Mouse (Mus musculus) gastrocnemius, postnatal 25 days (tissue): ENCODE data around the gene Slco4a1. TPM values are rescaled to one million over a fixed set of nuclear protein-coding genes. Genes with fewer than 3 reads are reported as not detected.

Experiments used
- DNase-seq: peaks from one replicate; pipeline ENCODE4 v3.0.0; 2022
- long read RNA-seq, 2 experiments: library from polyadenylated mRNA; stranded (forward); transcript quantifications; one replicate each; pipeline ENCODE4 v2.0.0; 2021
- total RNA-seq, 2 experiments: library from RNA; stranded (reverse); gene quantifications; 1 replicate in 1 of 2; 2 replicates in 1 of 2; pipeline ENCODE4 v1.2.3; 2021

Slco4a1 gene
- not detected for total RNA-seq
- long read RNA-seq, experiment 1 = 0 reads
- long read RNA-seq, experiment 2 = 0 reads

- peak; percentile 80 for DNase-seq
Measured at GRCm38 (mm10) chr2:180455723-180456698, at the start of gene Slco4a1. Gene Slco4a1 (plus strand): TSS chr2:180456245.

DNA sequence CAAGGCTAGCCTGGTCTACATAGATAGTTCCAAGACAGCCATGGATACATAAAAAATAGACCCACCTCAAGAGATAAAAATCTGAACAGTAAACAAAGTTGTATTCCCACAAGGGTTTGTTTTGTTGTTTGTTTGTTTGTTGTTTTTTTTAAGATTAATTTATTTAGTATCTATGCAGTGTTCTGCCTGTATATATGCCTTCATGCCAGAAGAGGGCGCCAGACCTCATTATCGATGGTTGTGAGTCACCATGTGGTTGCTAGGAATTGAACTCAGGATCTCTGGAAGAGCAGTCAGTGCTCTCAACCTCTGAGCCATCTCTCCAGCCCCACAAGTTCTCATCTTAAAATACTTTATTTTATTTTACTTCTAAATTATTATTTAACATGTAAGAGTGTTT is 47.6 kb upstream of the Slco4a1 start:
- DNase-seq = no peak

- DNase-seq = no peak
Measured at GRCm38 (mm10) chr2:180410432-180410831, 45.6 kb upstream of the Slco4a1 start.

- DNase-seq = no peak
Measured at GRCm38 (mm10) chr2:180411013-180411412, 45.0 kb upstream of the Slco4a1 start.

DNA sequence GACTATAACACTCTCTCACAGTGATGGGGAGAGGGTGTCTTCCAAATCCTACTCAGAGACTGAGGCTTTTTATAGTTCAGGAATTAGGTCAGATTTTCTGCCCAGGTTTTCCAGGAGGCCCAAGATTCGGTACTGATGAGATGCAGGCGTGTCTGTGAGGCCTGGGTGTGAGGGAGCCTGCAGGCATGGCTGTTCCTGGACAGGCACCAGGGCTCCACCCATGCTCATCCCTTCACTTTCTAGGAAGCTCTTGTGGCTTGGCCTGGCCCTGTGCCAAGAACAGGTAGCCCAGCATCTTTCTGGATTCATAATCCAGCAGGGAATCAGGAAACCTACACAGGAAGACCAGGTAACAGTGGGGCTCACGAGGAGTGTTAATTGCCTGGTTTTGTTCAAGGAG is 40.4 kb upstream of the Slco4a1 start:
- DNase-seq = no peak

DNA sequence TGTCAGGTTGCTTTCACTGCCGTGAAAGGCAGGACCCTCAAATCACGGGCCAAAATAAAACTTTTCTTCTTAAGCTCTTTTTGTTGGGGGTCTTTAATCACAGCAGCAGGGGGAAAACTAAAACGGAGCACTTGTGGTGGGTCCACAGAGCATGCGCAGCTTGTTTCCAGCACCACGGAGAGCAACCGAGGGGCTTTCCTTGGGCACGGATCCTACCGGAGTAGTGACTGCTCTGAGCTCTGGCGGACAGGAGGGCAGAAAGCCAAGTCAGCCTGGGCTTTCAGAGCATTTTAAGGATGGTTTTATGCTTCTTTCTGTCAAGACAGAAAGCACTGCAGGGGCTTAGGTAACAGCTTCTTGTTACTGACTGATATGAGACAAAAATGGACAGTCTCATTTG is 38.3 kb upstream of the Slco4a1 start:
- no peak for DNase-seq

GRCm38 (mm10) chr2:180420641-180421040 is 35.4 kb upstream of the Slco4a1 start:
- no peak for DNase-seq

DNA sequence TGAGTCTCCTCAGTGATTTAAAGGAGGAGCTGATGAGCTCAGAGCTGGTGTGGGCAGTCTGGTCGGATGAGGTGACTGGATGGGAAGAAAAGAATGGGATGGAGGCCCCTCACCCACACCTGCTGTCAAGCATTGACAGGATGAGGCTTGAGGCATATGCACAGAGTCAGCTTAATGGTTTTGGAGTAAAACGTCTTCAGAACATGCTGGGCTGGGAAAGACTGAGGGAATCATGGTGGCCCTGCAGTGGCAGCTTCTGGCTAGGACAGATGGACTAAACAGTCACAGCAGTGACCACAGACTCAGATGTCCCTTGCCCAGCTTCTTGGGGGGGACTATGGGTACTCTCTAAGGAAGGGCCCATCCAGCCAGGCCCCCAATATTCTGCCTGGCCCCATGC is 30.9 kb upstream of the Slco4a1 start:
- no peak for DNase-seq

DNA sequence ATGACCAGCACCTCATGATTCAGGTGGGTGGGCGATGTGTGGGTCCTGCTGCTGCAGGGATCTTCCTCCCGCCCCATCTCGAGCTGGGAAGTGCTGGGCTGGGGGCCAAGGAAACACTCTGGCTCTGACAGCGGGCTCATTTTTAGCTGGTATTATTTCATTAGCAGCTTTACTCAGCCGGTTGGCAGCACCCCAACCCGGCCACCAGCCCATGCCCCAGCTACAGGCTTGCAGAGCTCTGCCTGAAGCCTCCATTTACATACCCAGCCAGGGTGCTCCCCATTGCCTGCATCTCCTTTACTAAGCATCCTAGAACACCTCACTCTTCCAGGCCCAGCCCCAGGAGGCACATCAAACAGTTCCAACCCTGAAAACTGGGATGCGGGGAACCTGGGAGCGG is 29.0 kb upstream of the Slco4a1 start:
- DNase-seq = no peak

DNA sequence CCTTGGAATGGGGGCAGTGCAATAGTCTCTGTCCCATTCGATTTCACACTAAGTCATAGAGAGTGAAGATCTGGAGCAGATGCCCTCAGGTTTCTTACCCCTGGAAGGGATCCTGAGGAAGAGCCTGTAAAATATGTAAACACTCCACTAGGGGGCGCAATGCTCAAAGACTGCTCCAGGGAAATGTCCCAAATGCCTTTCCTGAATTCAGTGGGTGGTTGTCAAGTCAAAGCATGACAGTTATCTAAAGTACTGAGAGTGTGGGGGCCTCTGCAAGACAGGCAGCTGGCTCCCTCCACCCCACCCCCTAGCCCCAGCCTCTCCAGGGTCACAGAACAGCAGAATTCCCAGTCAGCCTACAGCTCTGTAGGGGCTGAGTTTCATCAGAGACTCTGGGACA is 27.7 kb upstream of the Slco4a1 start:
- no peak for DNase-seq

GRCm38 (mm10) chr2:180430648-180431047 is 25.4 kb upstream of the Slco4a1 start:
- DNase-seq = no peak

DNA sequence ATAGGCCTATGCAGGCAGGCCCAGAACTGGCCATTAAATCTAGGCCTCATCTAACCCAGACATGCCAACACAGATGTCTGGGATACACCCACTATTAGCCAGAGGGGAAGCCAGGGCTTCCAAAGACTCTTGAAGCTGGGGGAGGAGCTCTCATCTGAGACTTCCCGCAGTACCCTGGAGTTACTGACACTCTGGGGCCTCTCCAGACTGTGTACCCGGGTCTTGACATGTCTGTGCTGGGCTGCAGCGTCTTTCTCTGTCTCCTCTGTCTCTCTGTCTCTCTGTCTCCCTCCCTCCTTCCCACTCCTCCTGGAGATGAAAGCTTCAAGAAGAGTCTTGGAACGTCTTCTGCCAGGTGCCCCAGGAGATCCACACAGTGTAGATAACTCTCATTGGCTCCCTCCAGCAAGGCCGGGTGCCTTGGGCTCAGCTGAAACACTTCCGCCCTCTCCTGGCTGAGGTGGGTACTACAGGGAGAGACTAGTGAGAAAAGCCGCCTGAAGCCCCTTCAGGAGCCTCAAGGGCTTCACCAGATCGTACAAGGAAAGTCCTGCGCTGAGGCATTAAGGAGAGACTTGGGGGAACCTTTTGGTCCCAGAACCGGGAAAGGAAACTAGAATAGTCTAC is 23.9 kb upstream of the Slco4a1 start:
- DNase-seq = no peak

- no peak for DNase-seq
Measured at GRCm38 (mm10) chr2:180432751-180433150, 23.3 kb upstream of the Slco4a1 start.

GRCm38 (mm10) chr2:180433350-180433749 is 22.7 kb upstream of the Slco4a1 start:
- DNase-seq = no peak

GRCm38 (mm10) chr2:180435341-180435926 is 20.6 kb upstream of the Slco4a1 start:
- DNase-seq = no peak

- DNase-seq = no peak
Measured at GRCm38 (mm10) chr2:180437149-180437864, 18.7 kb upstream of the Slco4a1 start.

DNA sequence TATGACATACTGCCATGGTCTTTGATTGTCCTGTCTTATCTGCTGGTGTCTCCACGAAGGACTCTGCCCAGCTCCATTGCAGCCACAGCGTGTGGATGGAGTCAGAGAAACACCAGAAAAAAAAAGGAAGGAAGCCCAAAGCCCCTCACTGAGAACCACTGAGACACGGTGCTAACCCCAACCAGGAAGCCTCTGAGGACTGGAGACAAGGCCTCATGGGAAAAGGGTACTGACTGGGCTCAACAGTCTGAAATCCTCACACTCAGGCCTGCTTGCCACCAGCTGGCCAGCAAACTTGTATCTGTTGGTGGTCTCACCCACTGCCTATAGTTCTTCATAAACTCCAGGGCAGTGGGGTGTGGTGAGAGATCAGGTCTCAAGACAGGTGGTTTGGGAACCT is 16.3 kb upstream of the Slco4a1 start:
- no peak for DNase-seq

DNA sequence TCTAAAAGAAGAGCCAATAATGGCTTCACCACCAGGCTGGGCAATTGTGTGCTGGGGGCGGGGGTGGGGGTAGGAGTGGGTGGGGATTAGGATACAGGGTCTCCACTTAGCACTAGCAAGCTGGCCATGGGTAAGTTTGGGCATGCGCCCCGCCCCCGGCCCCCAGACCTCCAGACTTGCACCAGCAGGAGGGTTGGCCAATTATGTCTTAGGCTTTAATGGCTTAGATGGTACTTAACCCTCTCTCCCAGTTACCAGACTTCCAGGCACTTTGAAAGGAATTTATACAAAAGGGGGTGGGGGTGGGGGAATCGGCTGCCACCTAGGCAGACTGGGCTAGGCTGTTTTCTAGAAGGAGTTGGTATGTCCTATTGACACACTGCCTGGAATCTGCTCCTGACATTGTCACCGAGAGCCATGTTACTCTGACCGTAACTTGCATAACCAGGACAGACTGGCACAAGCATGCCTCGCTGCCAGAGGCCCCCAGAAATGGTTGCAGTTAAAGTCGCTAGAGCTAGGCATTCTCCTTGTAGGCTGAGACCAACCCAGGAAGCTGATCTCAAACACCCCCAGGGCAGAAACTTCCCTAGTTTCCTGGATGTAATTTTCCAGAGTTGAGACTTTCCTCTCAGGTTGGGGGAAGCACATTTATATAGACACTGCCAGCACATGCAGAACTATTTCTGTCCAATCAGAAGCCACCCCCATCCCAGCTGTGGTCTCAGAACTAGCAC is 15.3 kb upstream of the Slco4a1 start:
- DNase-seq = no peak

- no peak for DNase-seq
Measured at GRCm38 (mm10) chr2:180442061-180442460, 14.0 kb upstream of the Slco4a1 start.

- DNase-seq = no peak
Measured at GRCm38 (mm10) chr2:180443861-180444260, 12.2 kb upstream of the Slco4a1 start.

DNA sequence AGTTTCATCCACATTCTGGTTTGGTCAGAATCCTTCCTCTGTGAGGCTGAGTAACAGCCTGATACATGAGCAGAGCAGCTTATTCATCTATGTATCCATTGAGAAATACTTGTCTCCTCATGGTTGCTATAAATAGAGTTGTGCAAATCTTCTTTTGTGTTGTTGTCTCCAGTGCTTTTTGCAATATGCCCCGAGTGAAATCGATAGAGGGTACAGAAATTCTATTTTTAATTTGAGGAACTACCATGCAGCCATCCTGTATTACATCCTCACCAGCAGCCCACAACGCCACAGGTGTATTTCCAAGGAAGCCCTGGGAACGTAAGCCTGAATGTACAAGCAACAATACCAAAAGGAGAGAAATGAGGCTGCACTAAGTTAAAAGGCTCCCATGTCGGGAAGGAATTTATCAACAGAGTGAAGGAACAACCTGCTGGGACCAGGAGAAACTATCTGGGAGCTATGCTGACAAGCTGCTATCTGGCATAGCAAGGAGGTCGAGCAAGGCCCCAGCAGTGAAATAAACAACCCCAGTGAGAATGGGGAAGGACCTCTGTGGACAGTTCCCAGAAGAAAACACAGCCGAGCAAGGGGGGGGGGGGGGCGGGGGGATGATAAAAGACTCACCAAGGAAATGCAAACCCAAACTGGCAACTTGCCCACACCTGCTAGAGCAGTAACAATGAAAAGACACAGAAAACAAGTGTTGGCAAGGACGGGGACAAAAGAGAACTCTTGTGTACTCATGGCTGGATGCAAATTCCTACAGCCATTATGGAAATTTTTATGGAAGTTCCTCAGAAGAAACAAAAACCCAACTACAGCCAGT is 10.9 kb upstream of the Slco4a1 start:
- DNase-seq = no peak
